Mouse (Mus musculus) left cerebral cortex, adult 9 months (tissue): ENCODE results near the gene AI413582.
A peak's percentile ranks its signal among the peaks of the same experiment; 100 is the strongest.

Experiments
- DNase-seq, 2 experiments: peaks; one replicate each; pipeline ENCODE4 v3.0.0; 2022; ENCODE audit warnings: low spot score in 2 of 2

The AI413582 gene

GRCm38 (mm10) chr17:27555512-27556172 lies 9.9 kb downstream of the AI413582 start:
- no peak for DNase-seq

DNA sequence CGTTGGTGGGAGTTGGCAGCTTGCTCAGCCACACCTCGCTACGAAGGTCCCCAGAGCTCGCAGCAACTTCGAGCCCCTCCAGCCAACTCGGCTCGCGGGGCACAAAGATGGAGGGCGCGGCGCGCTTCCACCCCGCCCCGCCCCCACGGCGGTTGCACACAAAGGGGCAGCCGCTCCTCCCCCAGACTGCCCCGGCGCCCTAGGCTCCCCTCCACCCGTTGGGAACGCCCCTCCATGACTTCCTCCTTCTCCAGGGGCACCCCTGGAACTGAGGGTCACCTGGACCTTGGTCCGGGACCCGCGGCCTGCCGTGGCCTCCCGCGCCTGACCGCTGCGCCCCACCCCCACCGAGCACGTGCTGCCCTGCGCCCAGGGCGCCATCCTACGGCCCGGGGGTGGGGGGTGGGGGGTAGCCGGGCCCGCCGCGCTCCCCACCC lies 10.5 kb downstream of the AI413582 start:
- no peak for DNase-seq

GRCm38 (mm10) chr17:27554062-27554960 lies 11.2 kb downstream of the AI413582 start:
- DNase-seq = no peak

DNA sequence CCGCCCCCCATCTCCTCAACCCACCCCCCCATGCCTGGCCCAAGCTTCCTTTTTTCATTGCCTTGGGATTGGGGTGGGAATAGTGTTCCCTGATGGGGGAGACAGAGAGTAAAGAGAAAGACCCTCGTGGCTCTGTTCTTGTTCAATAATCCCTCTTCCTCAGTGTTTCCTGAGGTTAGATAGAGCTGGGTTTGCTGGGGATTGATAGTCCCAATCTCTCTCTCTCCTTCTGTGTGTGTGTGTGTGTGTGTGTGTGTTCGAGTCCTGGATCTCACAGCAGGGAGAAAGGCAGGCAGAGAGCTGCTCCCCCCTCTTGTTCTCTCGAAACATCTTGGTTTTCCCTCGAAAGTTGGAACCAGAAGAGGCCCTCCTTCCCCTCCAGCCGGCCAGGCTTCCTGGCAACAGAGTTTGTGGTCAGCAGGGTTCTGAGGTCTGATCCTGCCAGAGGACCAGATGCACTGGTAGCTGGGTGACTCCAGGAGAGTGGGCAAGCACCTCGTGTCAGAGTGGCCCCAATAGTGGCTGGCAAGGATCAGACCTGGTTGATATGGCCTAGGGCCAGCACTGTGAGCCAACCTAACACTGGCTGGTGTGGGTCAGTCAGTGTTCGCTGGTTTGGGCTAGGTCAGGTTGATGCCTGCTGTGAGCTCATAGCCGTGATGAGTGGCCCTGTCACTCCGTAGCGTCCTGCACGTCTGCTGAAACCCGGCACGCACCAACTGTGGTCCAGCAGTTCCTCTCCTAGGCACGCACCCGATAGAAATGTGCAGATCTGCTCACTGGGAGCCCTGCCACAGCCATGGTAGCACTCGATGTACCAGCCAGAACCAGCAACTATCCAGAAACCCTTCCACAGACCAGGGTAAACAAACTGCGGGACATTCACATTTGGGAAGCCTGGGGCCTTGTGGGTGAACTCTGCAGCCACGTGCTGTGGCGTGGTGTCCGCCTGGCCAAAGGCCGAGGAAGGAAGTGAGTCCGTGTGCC lies 13.0 kb downstream of the AI413582 start:
- no peak for DNase-seq

- no peak for DNase-seq
Observed at GRCm38 (mm10) chr17:27551393-27551940, 14.1 kb downstream of the AI413582 start.

DNA sequence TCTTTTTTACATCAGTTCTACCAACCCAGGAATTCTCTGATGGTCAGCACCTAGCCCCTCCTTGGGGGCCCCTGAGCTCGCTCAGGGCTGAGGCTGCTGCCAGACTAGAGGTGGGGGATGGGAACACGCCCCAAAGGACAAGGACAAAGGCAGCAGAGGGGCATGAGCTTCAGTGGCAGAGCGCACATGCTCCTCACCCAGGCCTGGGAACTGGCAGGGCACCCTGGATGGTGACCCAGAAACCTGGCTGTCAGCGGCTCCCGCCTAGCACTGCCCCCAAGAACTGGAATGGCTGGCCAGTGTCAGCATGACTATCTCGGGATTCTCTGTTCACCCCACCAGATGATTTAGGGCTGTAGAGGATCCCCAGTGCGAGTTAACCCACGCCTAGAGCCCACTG lies 16.3 kb downstream of the AI413582 start:
- no peak for DNase-seq

- no peak for DNase-seq
Observed at GRCm38 (mm10) chr17:27547253-27547868, 18.2 kb downstream of the AI413582 start.

DNA sequence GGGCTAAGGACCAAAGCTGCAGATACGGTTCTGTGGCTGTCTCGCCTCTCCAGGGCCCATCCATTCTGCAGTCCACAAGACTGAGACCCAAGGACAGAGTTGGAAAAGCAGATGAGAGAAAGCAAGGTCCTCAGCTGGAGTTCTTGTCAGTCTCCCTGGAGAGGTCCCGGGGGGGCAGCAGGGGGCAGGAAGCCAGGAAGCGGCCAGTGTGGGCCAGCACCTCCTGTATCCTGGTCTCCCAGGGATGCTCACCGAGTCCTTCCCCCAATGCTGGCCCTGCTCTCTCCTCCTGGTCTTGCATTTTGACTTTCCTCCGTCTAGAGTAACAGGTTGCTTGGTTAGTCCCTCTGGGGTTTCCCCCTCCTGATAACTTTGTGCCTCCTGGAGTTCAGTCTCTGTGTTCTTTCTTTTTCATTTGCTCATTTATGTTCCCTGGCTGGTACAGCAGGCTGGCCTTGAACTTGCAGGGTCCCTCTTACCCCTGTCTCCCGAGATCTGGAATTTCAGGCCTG lies 18.9 kb downstream of the AI413582 start:
- no peak for DNase-seq

DNA sequence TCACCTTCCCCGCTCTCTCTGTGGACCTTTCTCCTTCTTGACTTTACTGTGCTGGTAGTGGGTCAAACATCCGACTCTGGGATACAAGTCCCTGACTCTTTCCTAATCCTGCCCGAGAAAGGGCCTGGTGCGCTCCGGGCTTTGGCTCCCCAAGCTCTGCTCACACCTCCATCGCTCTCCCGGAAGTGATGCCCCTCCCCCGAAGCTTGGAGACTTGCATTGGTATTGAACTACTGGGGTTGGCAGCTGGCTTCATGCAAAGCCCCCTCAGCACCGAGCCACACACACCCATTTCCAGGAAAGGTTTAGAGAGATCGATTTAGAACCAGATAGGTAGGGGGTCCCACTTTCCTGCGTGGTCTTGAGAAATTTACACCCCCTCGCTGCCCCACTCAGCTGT lies 19.6 kb downstream of the AI413582 start:
- DNase-seq = no peak

DNA sequence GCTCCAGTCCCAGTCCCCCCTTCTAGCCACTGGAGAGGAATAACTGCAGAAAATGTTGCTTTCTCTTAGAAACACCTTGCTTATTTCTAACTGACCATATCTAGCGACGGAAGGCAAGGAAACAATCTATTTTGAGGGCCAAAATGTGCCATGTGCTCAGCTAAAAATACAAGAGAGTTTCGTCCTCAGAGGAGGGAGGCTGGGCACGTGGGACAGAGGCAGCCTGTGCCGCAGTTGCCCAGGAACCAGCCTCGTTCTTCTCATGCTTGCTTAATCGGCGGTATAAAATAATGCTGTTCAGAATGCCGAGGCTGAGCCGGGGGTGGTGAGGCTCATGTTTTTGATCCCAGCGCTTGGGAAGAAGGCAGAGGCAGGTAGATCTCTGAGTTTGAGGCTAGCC lies 21.0 kb downstream of the AI413582 start:
- DNase-seq = peak in 1 of 2 experiments; percentile 62

- DNase-seq = no peak
Observed at GRCm38 (mm10) chr17:27541984-27542383, 23.6 kb downstream of the AI413582 start.

- no peak for DNase-seq
Observed at GRCm38 (mm10) chr17:27541261-27541660, 24.3 kb downstream of the AI413582 start.

DNA sequence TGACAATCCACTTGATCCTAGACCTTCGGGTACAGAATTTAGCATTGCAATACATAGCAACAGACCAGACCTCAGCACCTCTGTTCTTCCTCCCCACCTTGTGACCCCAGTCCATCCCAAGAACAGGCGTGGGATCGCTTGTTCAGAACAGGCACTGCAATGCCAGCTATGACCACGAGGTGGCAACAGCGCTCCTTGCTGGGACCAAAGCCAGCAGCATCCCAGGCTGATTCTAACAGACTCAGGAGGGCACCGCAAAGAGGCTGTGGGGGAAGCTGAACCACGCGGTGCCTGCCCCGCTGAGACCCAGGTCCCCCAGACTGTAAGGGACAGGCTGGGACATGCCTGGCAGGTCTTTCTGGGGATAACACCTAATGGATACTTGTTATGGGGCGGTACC lies 30.8 kb downstream of the AI413582 start:
- DNase-seq = peak in 1 of 2 experiments; percentile 91

DNA sequence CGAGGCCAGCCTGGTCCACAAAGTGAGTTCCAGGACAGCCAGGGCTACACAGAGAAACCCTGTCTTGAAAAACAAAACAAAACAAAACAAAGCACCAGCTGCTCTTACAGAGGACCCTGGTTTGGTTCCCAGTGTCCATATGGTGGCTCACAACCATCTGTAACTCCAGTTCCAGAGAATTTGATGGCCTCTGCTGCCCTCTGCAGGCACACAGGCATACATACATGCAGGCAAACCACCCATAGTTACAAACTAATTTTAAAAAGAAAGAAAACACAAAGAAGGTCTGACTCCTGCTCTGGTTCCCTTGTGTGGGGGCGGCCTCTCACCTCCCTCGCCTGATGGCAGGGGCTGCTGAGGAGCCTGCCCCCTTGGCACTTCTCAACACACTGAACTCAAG lies 32.2 kb downstream of the AI413582 start:
- no peak for DNase-seq

GRCm38 (mm10) chr17:27532095-27532494 lies 33.5 kb downstream of the AI413582 start:
- no peak for DNase-seq

DNA sequence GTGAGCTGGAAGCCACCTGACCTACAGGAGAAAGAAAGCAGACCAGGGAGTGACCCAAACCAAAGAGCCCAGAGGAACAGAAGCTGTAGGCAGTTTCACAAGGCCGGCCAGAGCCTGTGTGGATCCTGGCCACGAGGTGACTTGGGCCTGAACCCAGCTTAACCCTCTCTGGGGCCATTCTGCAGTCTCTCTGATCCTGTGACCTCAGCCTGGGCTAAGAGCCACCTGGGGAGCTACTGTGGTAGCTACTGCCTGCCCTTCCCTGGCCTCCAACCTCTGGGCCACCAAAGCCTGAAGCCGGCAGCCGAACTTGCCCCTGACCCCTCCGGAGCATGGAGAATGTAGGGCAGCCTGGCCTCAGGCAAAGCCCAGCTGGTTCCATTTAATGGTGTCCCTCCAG lies 36.8 kb downstream of the AI413582 start:
- DNase-seq = no peak

DNA sequence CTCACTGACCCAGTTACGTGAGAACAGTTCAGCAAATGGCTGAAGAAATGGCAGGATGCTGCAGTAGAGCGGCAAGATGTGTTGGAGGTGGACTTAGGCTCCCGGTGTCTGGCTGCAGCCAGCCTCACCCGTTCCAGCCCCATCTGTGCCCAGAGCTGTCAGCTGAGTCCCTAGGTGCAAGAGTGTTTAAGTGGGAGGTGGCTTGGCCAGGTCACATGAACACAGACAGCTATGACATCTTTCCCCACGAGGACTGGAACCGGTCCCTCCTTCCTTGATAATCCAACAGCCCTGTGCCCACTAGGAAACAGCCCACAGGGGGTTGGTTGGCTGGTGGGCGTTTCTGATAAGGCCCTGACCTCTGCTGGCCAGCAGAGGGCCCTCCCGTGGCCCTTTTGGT lies 37.5 kb downstream of the AI413582 start:
- DNase-seq = no peak

GRCm38 (mm10) chr17:27527188-27527587 lies 38.4 kb downstream of the AI413582 start:
- no peak for DNase-seq

DNA sequence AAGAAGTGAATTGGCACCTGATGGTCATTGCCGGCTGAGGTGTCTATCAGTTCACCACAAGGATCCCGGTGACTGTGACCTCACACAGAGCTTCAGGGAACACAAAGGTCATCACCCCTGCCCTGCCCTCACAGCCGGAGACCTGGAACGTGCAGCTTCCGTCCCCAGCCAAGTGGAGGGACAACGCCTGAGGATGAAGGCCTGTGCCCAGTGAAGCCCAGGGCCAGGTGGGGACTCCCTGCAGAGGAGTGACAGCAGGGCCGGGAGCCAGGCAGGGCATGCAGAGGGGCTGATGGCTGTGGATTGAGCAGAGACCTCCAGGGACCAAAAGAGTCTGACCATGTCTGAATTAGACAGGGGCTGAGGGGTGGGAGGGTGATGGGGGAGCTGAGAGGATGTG lies 42.4 kb downstream of the AI413582 start:
- no peak for DNase-seq

GRCm38 (mm10) chr17:27521303-27521702 lies 44.3 kb downstream of the AI413582 start, which contains the start of gene Grm4:
Gene Grm4 (minus strand): TSS chr17:27521403.
- DNase-seq = no peak

DNA sequence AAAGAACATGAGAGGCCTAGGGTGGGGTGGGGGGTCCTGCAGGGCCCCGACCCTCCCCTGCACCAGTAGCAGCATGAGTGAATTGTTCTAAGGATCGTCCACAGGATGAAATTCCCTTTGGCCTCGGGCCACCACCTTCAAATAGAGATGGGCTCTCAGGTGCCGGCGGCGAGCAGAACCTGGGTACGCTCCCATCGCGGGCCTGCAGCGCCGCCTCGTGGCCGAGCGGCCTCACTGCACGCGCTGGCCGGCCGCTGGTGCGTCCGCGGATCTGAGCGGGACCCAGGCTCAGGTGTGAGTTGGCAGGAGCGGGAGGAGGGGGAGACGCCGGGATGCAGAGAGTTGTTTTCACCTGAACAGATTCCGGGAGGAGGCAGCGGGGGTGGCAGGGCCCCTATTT lies 45.0 kb downstream of the AI413582 start:
- DNase-seq = peak in 1 of 2 experiments; percentile 52
